Mouse (Mus musculus) neural tube, embryonic 15.5 days (tissue): ENCODE data around the gene Olfr1448. TPM values are rescaled to one million over a fixed set of nuclear protein-coding genes. Genes with fewer than 3 reads are reported as not detected.
"Not testable (repeated sequence)": the region's sequence is repeated elsewhere in the genome, so short reads cannot be mapped to it uniquely, and the experiment has no call there.

ENCODE experiments used
- ATAC-seq: fragments of 200-750 bp; cut with Nextera tagmentation; 2 replicates; pipeline ENCODE4 v1.8.0; 2017; ENCODE audit warnings: mild to moderate bottlenecking, moderate TSS enrichment, moderate library complexity; ENCODE audit not compliant: low FRiP score
- H3K27ac ChIP-seq: fragments of 300-500 bp; sonication (generic); replicated peaks from 2 replicates; pipeline ENCODE4 v1.5.1; 2015; ENCODE audit warnings: mild to moderate bottlenecking, inconsistent platforms
- H3K27me3 ChIP-seq: fragments of 300-500 bp; sonication (generic); replicated peaks from 2 replicates; pipeline ENCODE4 v1.6.1; 2015; ENCODE audit warnings: inconsistent platforms
- H3K36me3 ChIP-seq: fragments of 300-500 bp; sonication (generic); 2 replicates; pipeline ENCODE4 v1.6.1; 2015; ENCODE audit warnings: inconsistent platforms
- H3K4me1 ChIP-seq: fragments of 300-500 bp; sonication (generic); 2 replicates; pipeline ENCODE4 v1.6.1; 2015; ENCODE audit warnings: inconsistent platforms
- H3K4me2 ChIP-seq: fragments of 300-500 bp; sonication (generic); 2 replicates; pipeline ENCODE4 v1.6.1; 2015; ENCODE audit warnings: inconsistent platforms, mild to moderate bottlenecking, moderate library complexity
- H3K4me3 ChIP-seq: fragments of 300-500 bp; sonication (generic); replicated peaks from 2 replicates; pipeline ENCODE4 v1.5.1; 2015; ENCODE audit warnings: mild to moderate bottlenecking, inconsistent platforms
- H3K9ac ChIP-seq: fragments of 300-500 bp; sonication (generic); replicated peaks from 2 replicates; pipeline ENCODE4 v1.6.1; 2015; ENCODE audit warnings: mild to moderate bottlenecking, inconsistent platforms
- H3K9me3 ChIP-seq: fragments of 300-500 bp; sonication (generic); replicated peaks from 2 replicates; pipeline ENCODE4 v1.6.1; 2016; ENCODE audit warnings: inconsistent platforms
- WGBS: fragments of 180-500 bp; shearing (Covaris S2); methylation state at CpG from one replicate; pipeline ENCODE4 v1.1.7; 2015; ENCODE audit warnings: mixed read lengths; 5-methylcytosine and 5-hydroxymethylcytosine counted together
- polyA plus RNA-seq: library from polyadenylated mRNA; unstranded; fragments of >200 nt; fragmentation: Nextera tagmentation; extraction: Ambion mirVana; gene quantifications from 2 replicates; pipeline ENCODE4 v1.2.1, GENCODE M21; 2015

Olfr1448 gene
- polyA plus RNA-seq = not detected in 2 replicates

DNA sequence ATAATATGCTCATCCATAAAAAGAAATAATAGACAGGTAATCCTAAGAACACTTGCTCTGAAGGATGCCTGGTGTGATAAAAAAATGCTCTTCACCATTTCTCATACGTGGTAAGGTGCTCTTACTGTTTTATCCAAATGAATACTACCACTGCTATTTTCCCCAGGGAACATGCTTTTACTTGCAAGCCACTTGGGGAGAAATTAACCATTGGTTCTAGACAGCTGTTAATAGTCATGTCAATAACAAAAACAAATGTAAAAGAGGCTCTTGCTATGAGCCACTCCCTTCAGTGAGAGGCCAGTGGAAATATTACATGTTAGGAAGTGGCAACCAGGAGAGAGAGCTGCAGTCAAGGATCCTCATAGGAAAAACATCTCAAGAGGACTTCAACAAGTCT is at the start of gene Olfr1448:
Gene Olfr1448, minus strand, starts transcription at position 101 of the 400 bp plus-strand sequence.
- no peak for ATAC-seq
- H3K4me1 ChIP-seq = no peaks in the 10 kb centered on the region
- no peak within 1 kb of the TSS for H3K4me2 ChIP-seq
- no peaks in the 10 kb centered on the region for H3K36me3 ChIP-seq
- H3K9ac ChIP-seq = no peak within 1 kb of the TSS
- H3K27me3 ChIP-seq = no peaks in the 10 kb centered on the region
- 0 out of 2 replicates have a peak, but pooled peaks cover 1% of the 10 kb centered on the region for H3K9me3 ChIP-seq
- 80% methylated on average over 1 of the region's 1 CpGs for WGBS
- H3K4me3 ChIP-seq = no peak within 1 kb of the TSS
- H3K27ac ChIP-seq = no peak within 1 kb of the TSS

DNA sequence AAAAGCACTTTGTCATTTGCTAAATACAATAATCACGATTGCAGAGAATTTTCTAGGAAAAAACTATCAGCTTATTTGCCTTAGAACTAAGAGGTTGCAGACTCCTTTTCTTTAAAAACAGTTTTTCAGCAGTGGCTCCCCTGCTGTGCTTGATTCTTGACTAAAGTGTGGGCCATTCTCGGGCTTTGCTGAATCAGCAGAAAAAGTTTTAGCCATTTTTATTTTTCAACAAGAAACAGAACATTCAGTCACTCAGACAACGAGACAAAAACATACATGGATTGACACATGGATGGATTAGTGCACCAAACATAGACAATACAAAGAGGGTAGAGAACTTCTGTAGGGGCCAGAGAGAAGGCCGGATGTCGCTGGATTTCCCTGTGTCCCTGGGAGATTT is 45.9 kb upstream of the Olfr1448 start:
- not testable (repeated sequence) for H3K36me3 ChIP-seq, H3K4me1 ChIP-seq, H3K9ac ChIP-seq, H3K4me3 ChIP-seq, H3K27me3 ChIP-seq, H3K27ac ChIP-seq, H3K4me2 ChIP-seq, H3K9me3 ChIP-seq, ATAC-seq
- 89% methylated on average over 5 of the region's 5 CpGs for WGBS

DNA sequence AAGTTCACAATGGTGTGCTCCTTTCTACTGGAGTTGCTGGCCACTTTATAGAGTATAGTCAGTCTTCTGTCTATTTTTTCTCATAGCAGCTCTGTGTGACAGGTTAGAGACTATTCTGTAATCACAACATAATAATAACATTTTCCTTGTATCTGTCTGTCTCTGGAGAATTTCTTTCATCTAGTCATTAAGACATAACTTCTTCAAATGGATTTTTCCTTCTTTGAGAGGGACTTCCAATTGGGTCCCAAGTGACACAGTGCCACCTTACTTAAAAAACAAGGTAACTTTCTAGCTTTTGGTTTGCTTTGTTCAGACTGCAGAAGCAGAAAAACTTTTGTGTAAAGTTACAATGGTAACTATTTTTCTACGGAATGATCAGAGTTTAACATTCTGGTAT is 25.7 kb upstream of the Olfr1448 start, which contains the start of gene Olfr1450:
Gene Olfr1450, plus strand, starts transcription at position 301 of the 400 bp plus-strand sequence.
- Histone ChIP-seq H3K9ac (no peak within 1 kb of the TSS), H3K4me2 (no peak within 1 kb of the TSS), H3K4me3 (no peak within 1 kb of the TSS), H3K4me1 (no peaks in the 10 kb centered on the region), H3K36me3 (no peaks in the 10 kb centered on the region), H3K9me3 (0 out of 2 replicates have a peak, but pooled peaks cover 3% of the 10 kb centered on the region), H3K27me3 (no peaks in the 10 kb centered on the region), H3K27ac (no peak within 1 kb of the TSS)
- no peak for ATAC-seq
- 86% methylated on average over 1 of the region's 1 CpGs for WGBS

- Histone ChIP-seq H3K9ac (no peak within 1 kb of the TSS), H3K4me3 (no peak within 1 kb of the TSS), H3K9me3 (no peaks in the 10 kb centered on the region), H3K27me3 (no peaks in the 10 kb centered on the region), H3K4me2 (no peak within 1 kb of the TSS), H3K27ac (no peak within 1 kb of the TSS), H3K4me1 (no peaks in the 10 kb centered on the region), H3K36me3 (no peaks in the 10 kb centered on the region)
- no peak for ATAC-seq
These were observed 6.3 kb upstream of the Olfr1448 start, which contains the start of gene Olfr1449 for GRCm38 (mm10) chr19:12930540-12930939. Olfr1449 (plus strand) TSS chr19:12930840.

DNA sequence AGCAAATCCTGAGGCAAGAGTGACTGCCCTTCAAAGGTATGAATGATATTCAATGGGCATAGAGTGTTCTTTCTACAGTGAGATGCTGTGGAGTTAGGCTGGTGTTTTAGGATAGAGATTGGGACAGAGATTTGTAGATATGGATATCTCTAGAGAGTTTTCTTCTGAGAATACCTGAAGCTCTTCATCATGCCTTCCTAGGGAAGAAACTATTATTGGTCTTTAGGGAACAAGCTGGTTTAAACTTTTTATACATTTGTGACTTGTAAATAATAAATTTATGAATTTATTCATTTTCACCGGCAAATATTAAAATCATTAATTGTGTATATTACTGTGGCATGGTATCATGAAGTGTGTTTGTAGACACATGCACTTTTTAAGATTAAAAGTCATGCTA is 20.6 kb downstream of the Olfr1448 start, which contains the start of gene Olfr1447:
Gene Olfr1447, minus strand, starts transcription at position 101 of the 400 bp plus-strand sequence.
- H3K4me2 ChIP-seq = no peak within 1 kb of the TSS
- H3K4me3 ChIP-seq = no peak within 1 kb of the TSS
- no peak for ATAC-seq
- no peaks in the 10 kb centered on the region for H3K4me1 ChIP-seq
- no peaks in the 10 kb centered on the region for H3K9me3 ChIP-seq
- no peaks in the 10 kb centered on the region for H3K36me3 ChIP-seq
- H3K27ac ChIP-seq = no peak within 1 kb of the TSS
- H3K27me3 ChIP-seq = no peaks in the 10 kb centered on the region
- H3K9ac ChIP-seq = no peak within 1 kb of the TSS
- 96% methylated on average over 1 of the region's 1 CpGs for WGBS

GRCm38 (mm10) chr19:12893424-12893823 is 30.8 kb downstream of the Olfr1448 start, which contains the start of gene Olfr1446:
Olfr1446 (minus strand) TSS chr19:12893524.
- no peak within 1 kb of the TSS for H3K4me2 ChIP-seq
- H3K36me3 ChIP-seq = no peaks in the 10 kb centered on the region
- no peak within 1 kb of the TSS for H3K4me3 ChIP-seq
- H3K27me3 ChIP-seq = no peaks in the 10 kb centered on the region
- H3K4me1 ChIP-seq = no peaks in the 10 kb centered on the region
- no peaks in the 10 kb centered on the region for H3K9me3 ChIP-seq
- no peak within 1 kb of the TSS for H3K9ac ChIP-seq
- 92% methylated on average over 1 of the region's 1 CpGs for WGBS
- no peak for ATAC-seq
- H3K27ac ChIP-seq = no peak within 1 kb of the TSS

DNA sequence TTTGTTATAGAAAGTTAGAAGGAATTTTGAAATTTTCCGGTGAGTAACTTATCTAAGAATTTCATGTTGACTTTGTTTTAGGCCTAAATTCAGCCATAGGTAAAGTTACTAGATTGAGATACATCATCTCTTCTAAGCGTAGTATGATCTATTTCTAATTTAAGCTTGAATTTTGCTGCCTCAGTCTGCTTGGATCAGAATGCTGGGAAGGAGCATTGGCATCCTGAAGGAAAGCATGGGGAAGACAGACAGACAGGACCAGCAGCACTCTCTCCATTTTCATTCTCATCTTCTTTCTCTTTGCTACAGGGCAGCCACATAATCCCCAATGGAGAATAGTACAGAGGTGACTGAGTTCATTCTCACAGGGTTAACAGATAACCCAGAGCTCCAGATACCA is 40.7 kb downstream of the Olfr1448 start, which contains the start of gene Olfr1445:
Gene Olfr1445, plus strand, starts transcription at position 301 of the 400 bp plus-strand sequence.
- WGBS = 89% methylated on average over 2 of the region's 2 CpGs
- no peak for ATAC-seq

More for the DNA sequence above, 40.7 kb downstream of the Olfr1448 start, which contains the start of gene Olfr1445:
- Histone ChIP-seq H3K9ac (no peak within 1 kb of the TSS), H3K36me3 (no peaks in the 10 kb centered on the region), H3K4me2 (no peak within 1 kb of the TSS), H3K4me3 (no peak within 1 kb of the TSS), H3K27ac (no peak within 1 kb of the TSS), H3K9me3 (no peaks in the 10 kb centered on the region), H3K27me3 (no peaks in the 10 kb centered on the region), H3K4me1 (no peaks in the 10 kb centered on the region)

Other genes starting within 250 kb of the Olfr1448 start
- not detected in 2 replicates for gene Olfr1443, start 246.3 kb downstream of the Olfr1448 start, polyA plus RNA-seq
- 0.14 TPM in 1 of 2 replicates, not detected in the other for gene Keg1, start 228.6 kb downstream of the Olfr1448 start, polyA plus RNA-seq
- 1.0 and 1.1 TPM in 2 replicates for gene Cntf, start 158.8 kb downstream of the Olfr1448 start, polyA plus RNA-seq
- gene Zfp91, start 128.3 kb downstream of the Olfr1448 start, polyA plus RNA-seq = 12.3 and 12.9 TPM in 2 replicates
- 1.2 and 4.0 TPM in 2 replicates for gene Lpxn, start 128.2 kb downstream of the Olfr1448 start, polyA plus RNA-seq
- gene Gm5244, start 77.7 kb downstream of the Olfr1448 start, polyA plus RNA-seq = not detected in 2 replicates
- not detected in 2 replicates for gene Olfr1444, start 67.1 kb downstream of the Olfr1448 start, polyA plus RNA-seq
- not detected in 2 replicates for gene Olfr1445, start 40.6 kb downstream of the Olfr1448 start, polyA plus RNA-seq
- gene Olfr1446, start 30.9 kb downstream of the Olfr1448 start, polyA plus RNA-seq = not detected in 2 replicates
- not detected in 2 replicates for gene Olfr1447, start 20.7 kb downstream of the Olfr1448 start, polyA plus RNA-seq
- not detected in 2 replicates for gene Olfr1449, start 6.4 kb upstream of the Olfr1448 start, polyA plus RNA-seq
- not detected in 2 replicates for gene Olfr1450, start 25.8 kb upstream of the Olfr1448 start, polyA plus RNA-seq
- not detected in 2 replicates for gene Olfr1451, start 70.6 kb upstream of the Olfr1448 start, polyA plus RNA-seq
- not detected in 2 replicates for gene Olfr1453, start 103.9 kb upstream of the Olfr1448 start, polyA plus RNA-seq
- gene Olfr1454, start 136.2 kb upstream of the Olfr1448 start, polyA plus RNA-seq = not detected in 2 replicates
- not detected in 2 replicates for gene Olfr1457, start 173.5 kb upstream of the Olfr1448 start, polyA plus RNA-seq
- not detected in 2 replicates for gene Olfr1458, start 182.4 kb upstream of the Olfr1448 start, polyA plus RNA-seq
- 0.03 TPM in 1 of 2 replicates, not detected in the other for gene Olfr1459, start 225.1 kb upstream of the Olfr1448 start, polyA plus RNA-seq
- not detected in 2 replicates for gene Olfr1461, start 238.6 kb upstream of the Olfr1448 start, polyA plus RNA-seq